Mouse (Mus musculus) c-Kit-positive CD71-positive TER-119-negative erythroid progenitor cells, embryonic 14.5 days (primary cell): ENCODE measurements around the gene Tcaf3.

Experiments used
- DNase-seq: peaks from one replicate; pipeline ENCODE4 v3.0.0-alpha.2; 2013; ENCODE audit warnings: low read depth

Tcaf3 gene

GRCm38 (mm10) chr6:42597592-42597991, at the start of gene Tcaf3:
Gene Tcaf3, minus strand, starts transcription at chr6:42597692.
- no peak for DNase-seq

GRCm38 (mm10) chr6:42644912-42645549, 47.5 kb upstream of the Tcaf3 start, which contains the start of gene Tcaf2:
Gene Tcaf2, minus strand, starts transcription at chr6:42645254.
- peak; percentile 60 for DNase-seq

GRCm38 (mm10) chr6:42634393-42634792, 36.9 kb upstream of the Tcaf3 start:
- DNase-seq: no peak

GRCm38 (mm10) chr6:42631395-42631794, 33.9 kb upstream of the Tcaf3 start:
- DNase-seq: no peak

GRCm38 (mm10) chr6:42616904-42617303, 19.4 kb upstream of the Tcaf3 start:
- no peak for DNase-seq

DNA sequence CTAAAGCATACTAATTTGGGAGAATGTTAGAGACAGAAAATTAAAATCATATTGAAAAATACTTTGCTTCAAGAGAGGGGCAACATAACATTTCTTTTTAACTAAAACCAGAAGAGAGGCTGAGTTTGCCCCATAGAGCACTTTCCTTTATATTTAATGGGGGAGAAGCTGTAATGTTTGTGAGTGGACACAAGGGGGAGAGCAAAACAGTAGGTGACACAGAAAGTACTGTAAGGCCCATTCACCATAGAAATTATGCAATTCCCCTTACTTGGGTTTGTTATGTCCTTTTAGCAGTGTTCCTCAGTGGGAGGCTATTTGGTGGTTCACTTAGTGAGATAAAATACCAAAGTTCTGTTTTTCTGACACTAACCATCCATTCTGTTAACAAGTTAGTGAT, 14.7 kb upstream of the Tcaf3 start:
- DNase-seq: no peak

- no peak for DNase-seq
These were observed 13.5 kb upstream of the Tcaf3 start for GRCm38 (mm10) chr6:42610954-42611522.

DNA sequence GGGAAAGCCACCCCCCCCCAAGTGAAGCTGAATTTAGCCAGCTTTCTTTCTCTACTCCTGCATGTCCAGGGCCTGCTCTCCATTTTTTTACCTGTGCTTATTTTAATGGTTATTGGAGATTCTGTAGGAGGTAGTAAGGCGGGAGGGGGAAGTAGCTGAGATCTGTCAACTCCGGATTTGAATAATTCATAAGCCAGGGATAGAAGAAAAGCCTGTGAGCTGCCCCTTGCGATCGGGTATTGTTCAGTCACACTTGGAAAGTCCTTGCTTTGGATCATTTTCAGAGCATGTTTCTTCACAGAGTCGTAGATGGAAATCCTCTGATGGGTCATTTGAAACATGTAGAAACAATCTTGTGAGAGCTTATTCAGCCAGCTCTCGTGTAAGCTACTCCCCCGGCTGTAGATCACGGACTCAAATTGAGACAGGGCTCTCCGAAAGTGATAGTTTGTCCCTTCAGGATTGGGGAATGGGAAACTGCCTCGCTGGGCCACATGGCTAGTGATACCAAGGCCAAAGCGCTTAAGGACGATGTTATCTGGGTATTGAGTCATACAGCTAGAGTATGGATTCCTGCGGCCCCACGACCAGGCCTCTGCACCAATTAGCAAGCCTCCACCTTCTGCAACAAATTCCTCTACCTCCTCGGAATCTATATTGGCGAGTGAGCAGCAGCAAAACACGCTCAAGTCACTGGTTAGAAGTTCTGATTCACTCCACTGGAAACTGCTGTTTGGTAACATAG, 4.2 kb downstream of the Tcaf3 start:
- no peak for DNase-seq

DNA sequence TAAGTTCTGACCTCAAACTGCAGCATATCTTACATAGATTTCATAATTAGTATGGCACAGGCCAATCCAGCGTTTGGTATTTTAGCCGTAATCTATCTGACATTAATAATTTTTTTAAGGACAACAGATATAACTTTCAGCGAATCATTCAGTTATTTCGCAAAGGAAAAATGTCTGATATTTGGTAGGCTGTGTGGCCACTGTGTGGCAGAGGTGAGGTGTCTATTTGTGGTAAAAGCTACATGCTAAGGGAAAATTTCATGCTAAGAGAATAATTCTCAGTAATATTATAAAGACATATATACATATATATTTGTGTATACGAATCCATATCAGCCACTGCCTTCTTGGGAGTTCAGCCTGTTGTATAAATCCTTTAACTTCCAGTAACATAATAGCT, 10.9 kb downstream of the Tcaf3 start:
- no peak for DNase-seq

- peak; percentile 23 for DNase-seq
These were observed 14.0 kb downstream of the Tcaf3 start for GRCm38 (mm10) chr6:42583488-42583872.

GRCm38 (mm10) chr6:42582741-42583487, 14.6 kb downstream of the Tcaf3 start:
- DNase-seq: no peak

DNA sequence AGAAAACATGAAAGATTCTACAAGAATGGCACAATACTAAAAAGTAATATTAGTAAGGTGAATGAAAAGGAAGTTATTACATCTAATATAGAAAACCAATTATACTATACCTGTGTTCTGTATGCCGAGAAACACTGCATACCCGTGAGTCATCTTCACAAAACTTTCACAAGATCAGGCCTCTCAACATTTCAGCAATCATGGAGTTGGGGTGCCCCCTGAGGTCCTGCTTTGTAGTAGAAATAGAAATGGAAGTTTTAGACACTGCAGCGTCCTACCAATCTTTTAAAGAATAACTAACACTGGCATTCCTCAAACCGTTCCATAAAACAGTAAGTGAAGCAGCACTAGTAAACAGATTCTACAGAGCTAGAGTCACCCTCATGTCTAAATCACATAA, 18.8 kb downstream of the Tcaf3 start:
- no peak for DNase-seq

GRCm38 (mm10) chr6:42577433-42577832, 20.1 kb downstream of the Tcaf3 start:
- no peak for DNase-seq

DNA sequence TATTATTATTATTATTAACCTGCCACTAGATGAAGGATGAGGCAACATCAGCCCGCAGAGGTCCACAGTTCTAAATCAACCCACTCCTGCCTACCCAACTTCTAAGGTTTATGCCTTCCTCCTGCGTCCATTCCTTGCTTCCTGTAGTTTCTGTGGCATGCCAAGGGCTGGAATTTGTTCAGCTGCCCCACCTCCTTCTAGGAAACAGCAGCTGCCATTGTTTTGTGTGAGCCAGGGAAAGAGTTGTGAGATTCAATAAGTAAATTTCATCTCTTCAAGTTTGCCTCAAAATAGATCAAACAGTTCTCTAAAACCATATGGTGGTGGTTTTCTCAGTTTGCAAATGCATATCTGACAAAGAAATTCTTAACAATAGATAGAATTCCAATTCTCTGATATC, 29.3 kb downstream of the Tcaf3 start:
- DNase-seq: no peak

DNA sequence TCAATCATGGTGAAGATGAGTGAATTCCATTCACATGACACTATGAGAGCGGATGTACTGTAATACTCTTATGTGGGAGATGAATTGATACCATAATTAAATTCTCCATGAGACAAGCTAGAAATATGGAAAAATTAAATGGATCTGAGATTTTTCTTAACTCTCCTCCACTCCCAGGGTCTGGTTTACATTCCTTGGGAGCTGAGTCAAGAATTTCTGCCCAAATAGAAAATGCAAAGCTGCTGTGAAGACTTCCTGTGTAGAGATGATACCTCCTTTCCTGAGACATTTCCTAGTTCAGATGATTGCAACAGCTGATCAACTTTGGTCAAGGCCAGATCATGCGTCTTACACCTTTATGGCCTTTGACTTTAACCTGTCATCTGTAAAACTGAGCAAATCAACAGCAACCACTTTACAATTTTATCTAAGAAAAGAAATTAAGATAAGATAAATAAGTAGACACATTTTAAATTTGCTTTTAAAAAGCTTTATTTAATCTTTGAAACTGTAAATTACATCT, 31.4 kb downstream of the Tcaf3 start:
- no peak for DNase-seq

DNA sequence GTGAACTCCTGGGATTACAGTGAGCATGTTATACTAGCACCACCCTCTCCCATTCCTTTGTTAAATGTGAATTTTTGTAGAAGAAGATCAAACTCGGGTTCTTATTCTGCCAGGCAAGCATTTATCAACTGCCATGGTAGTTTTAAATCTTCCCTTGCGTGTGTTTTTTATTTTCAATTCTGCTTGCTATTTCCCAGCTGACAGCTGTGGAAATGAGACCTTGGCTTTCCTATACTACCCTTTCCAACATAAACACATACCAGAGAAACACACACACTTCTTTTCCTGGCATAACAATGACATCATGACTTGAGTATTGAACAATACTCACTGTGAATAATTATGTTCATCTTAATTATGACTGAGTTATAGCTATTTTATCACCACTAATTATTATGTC, 35.2 kb downstream of the Tcaf3 start:
- DNase-seq: no peak

- DNase-seq: no peak
These were observed 36.6 kb downstream of the Tcaf3 start for GRCm38 (mm10) chr6:42560885-42561284.

- DNase-seq: no peak
These were observed 38.9 kb downstream of the Tcaf3 start for GRCm38 (mm10) chr6:42558641-42559040.

GRCm38 (mm10) chr6:42547461-42547860, 50.0 kb downstream of the Tcaf3 start, which contains the start of gene Olfr455:
Gene Olfr455, minus strand, starts transcription at chr6:42547587.
- no peak for DNase-seq

DNA sequence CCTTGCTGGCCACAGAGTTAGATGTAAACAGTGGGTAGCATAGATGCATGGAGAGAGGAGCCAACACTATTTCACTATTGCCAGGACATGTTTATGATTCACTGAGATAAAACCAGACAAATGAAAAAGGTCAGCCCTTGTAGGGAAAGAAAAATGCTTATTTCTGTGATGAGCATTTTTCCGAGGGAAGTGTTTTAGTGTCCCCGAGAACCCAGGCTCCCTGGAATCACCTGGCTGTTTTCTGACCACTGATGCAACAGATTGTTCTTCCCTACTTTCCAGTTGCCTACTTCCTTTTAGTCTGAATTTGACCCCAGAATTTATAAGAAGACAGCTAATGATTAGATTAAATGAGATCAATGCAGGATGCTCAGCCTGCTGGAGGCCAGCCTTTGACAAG, 51.3 kb downstream of the Tcaf3 start:
- DNase-seq: no peak

- DNase-seq: no peak
These were observed 52.0 kb downstream of the Tcaf3 start for GRCm38 (mm10) chr6:42545451-42545885.

- DNase-seq: no peak
These were observed 52.6 kb downstream of the Tcaf3 start for GRCm38 (mm10) chr6:42544846-42545245.
